Mouse (Mus musculus) lung, adult 2 months (tissue): ENCODE results near the gene B230217C12Rik.

Experiments
- CTCF ChIP-seq: fragments of 200-500 bp; IDR thresholded peaks from 2 replicates; pipeline ENCODE4 v1.5.1; 2011; ENCODE audit warnings: mild to moderate bottlenecking, low read length, control low read depth; ENCODE audit not compliant: insufficient read depth
- POLR2A ChIP-seq: fragments of 200-500 bp; IDR thresholded peaks from 2 replicates; pipeline ENCODE4 v1.6.1; 2011; ENCODE audit warnings: low read depth, mild to moderate bottlenecking, control low read depth, low read length, borderline replicate concordance; ENCODE audit errors: extremely low read depth

GRCm38 (mm10) chr11:97837641-97838149, 2.9 kb upstream of the B230217C12Rik start:
- TF ChIP-seq POLR2A (no peak), CTCF (no peak)
